Mouse (Mus musculus): ENCODE measurements around the gene Gm7978. TPM values are rescaled to one million over a fixed set of nuclear protein-coding genes. Genes with fewer than 3 reads are reported as not detected.

The Gm7978 gene
- not detected for polyA plus RNA-seq (2017; shearing (Covaris generic))

DNA sequence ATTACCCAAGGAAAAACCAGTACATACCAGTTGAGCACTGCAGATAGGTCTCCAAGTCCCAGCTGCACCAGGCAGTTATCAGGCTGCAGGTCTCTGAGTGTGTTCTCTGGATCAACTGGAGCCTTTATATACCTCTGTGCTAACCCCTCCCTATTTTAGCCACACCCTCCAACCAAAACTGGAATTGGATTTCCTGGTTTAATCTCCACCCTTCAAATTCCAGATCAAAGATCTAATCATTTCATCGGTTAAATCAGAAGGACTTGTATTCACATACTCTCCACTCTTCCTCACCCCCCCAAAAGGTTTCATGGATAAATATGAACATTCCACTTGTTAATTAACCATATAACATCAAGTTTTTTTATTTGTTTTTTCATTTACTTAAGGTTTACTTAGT is at the start of gene Gm7978:
Gene Gm7978 (minus strand): TSS at position 101 of the 400 bp plus-strand sequence.

DNA sequence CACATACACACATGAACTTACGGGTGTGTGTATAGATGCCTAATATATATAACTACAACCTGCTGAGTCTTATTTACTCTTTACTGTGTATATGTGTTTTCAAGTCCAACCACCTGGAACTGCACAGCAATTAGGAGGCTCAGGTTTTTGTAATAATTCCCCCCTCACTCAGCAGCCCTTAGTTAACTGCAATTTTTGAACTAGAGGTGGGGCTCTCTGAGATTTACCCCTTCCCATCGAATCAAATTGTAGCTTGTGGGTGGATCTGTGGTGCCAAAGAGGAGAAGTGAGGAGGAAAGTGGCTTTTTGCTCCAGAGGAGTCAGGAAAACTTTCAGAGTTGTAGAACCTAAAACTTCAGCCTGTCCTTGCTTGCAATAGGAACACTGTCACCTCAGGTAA is 39.7 kb upstream of the Gm7978 start, which contains the start of gene E330014E10Rik:
Gene E330014E10Rik (plus strand): TSS at position 301 of the 400 bp plus-strand sequence.

DNA sequence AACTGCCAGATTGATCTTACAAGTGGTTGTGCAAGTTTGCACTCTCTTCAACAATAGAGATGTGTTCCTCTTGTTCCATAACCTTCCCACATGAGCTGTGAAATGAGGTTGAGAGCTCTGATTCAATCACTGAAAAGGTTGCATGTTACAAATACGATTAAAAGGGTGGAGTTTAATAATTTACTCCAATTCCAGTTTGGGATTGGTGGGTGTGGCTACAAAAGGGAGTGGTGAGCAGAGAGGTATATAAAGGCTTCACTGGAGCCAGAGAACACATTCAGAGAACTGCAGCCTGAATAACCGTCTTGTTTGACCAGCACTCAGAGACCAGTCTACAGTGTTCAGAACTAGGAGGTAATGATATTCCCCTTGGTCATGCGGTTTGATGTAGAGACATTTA is 5.7 kb upstream of the Gm7978 start, which contains the start of gene Gm7982:
Gene Gm7982 (plus strand): TSS at position 301 of the 400 bp plus-strand sequence.

Other genes with a start within 250 kb of the Gm7978 start
- gene Gm3286, start 225.4 kb downstream of the Gm7978 start, polyA plus RNA-seq (2017; shearing (Covaris generic)), result not detected
- gene Gm7971, start 141.3 kb downstream of the Gm7978 start, polyA plus RNA-seq (2017; shearing (Covaris generic)), result not detected
- not detected for gene Gm7982, start 5.8 kb upstream of the Gm7978 start, polyA plus RNA-seq (2017; shearing (Covaris generic))
- not detected for gene E330014E10Rik, start 39.8 kb upstream of the Gm7978 start, polyA plus RNA-seq (2017; shearing (Covaris generic))
- under 1 TPM in 1 of 2 experiments, not detected in 1; 0.51 TPM for gene Cxcl13, start 220.8 kb upstream of the Gm7978 start, polyA plus RNA-seq (2017; shearing (Covaris generic))